Mouse (Mus musculus): ENCODE results near the gene Tjp1.

DNA sequence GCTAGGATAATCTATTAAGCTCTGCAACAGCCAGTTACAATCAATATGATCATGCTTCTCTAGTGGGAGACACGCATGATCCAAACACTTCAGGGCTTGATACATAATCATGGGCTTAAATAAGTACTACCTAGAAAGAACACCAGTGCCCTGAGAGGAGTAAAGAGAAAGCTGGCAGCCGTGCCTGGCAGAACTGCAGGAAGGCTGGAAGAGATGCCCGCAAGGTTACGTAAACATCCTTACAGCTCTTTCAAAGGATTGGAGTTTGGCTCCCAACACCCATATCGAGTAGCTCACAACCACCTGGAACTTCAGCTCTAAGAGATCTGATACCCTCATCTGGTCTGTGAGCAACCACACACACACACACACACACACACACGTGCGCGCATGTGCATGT lies 167.8 kb downstream of the Tjp1 start:
- no peak for TF ChIP-seq CTCF (IDR thresholded peaks at IDR 0.05; ENCODE audit: low read depth, low read length)
- no peak for TF ChIP-seq POLR2A (IDR thresholded peaks at IDR 0.05; ENCODE audit: extremely low read depth, insufficient read depth, low read length)

Data from liver, adult 2 months (tissue).